In the genomic region with DNA sequence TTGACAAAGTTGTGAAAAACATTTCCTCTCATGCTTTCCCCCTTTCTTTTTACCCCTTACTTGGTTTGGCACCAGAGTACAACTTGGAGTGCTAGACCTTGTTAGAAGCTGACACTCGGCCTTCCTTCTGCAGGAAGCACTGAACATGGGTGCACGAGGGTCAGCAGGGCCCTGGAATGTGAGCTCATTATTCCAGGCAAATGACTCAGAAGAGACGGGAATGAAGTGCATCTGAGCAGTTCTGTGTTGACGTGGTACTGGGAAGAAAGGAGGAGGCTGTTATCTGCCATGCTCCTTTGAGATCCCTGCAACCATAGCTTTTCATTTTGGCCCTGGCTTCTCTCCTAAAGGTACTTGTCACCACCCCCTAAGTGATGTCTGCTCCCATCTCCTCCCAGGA, we compare ENCODE assay signal across 21 mouse cellular contexts. TPM values are rescaled to one million over a fixed set of nuclear protein-coding genes. Genes with fewer than 3 reads are reported as not detected.
A peak's percentile ranks its signal among the peaks of the same experiment; 100 is the strongest.
DNase-seq lines count a peak whose midpoint lies in the region; ATAC-seq lines count a peak whose summit lies in the region.
"Had no signal": no experiment of that assay in that cellular context is flagged by ENCODE, and none has a peak within 500 bp of the region (broad histone marks: within the 10 kb centered on the region; RNA-seq: fewer than 3 reads in every experiment).

No protein-coding gene starts in this region.

- ATAC-seq in kidney, embryonic 16.5 days (ENCODE audit: low FRiP score, low TSS enrichment): no peak
- ATAC-seq: forebrain, embryonic 14.5 days had no signal

- no peaks in the 10 kb centered on the region for H3K36me3 ChIP-seq in kidney, embryonic 16.5 days (ENCODE audit: insufficient read depth, low read length)
- H3K36me3 ChIP-seq: embryonic facial prominence, embryonic 10.5 days; forebrain, embryonic 10.5 days; heart, embryonic 12.5 days; hindbrain, embryonic 10.5 days had no signal

- no peak overlapping the region for H3K4me2 ChIP-seq in kidney, embryonic 16.5 days (replicated peaks; ENCODE audit: low read depth, low read length)
- H3K4me2 ChIP-seq: heart, embryonic 12.5 days; hindbrain, embryonic 14.5 days had no signal

- no peak overlapping the region for H3K27ac ChIP-seq in kidney, embryonic 16.5 days (ENCODE audit: low read length)
- H3K27ac ChIP-seq: embryonic facial prominence, embryonic 10.5 days; forebrain, embryonic 10.5 days; gastrocnemius, adult 2 months; hindbrain, embryonic 10.5 days; hindbrain, embryonic 14.5 days had no signal

- H3K9ac ChIP-seq in kidney, embryonic 16.5 days (replicated peaks; ENCODE audit: low read length): no peak overlapping the region
- H3K9ac ChIP-seq: heart, embryonic 12.5 days; hindbrain, embryonic 14.5 days had no signal

- peak; percentile 32 for DNase-seq in embryo, embryonic 10 days (ENCODE audit: low spot score)
- DNase-seq in embryo, embryonic 10.5 days (ENCODE audit: low spot score): no peak
- DNase-seq in kidney, postnatal 14 days: peak; percentile 18
- peak; percentile 60 for DNase-seq in NIH3T3 (ENCODE audit: low read depth)
- peak; percentile 27 for DNase-seq in retina, embryonic 14.5 days (ENCODE audit: low spot score)
- no peak for DNase-seq in cerebellum, postnatal 25 days
- no peak for DNase-seq in right cerebral cortex, postnatal 4 days
- DNase-seq: adrenal gland, postnatal 10 days; cerebellum, adult 11 months; cerebellum, adult 8-10 months; cerebellum, postnatal 14 days; gastrocnemius, adult 2 months; gastrocnemius, postnatal 25 days had no signal

- H3K4me1 ChIP-seq in kidney, embryonic 16.5 days (ENCODE audit: insufficient read depth, low read length): no peaks in the 10 kb centered on the region
- H3K4me1 ChIP-seq: heart, embryonic 12.5 days; hindbrain, embryonic 10.5 days had no signal

- H3K9me3 ChIP-seq in kidney, embryonic 16.5 days (ENCODE audit: low read length): no peaks in the 10 kb centered on the region
- H3K9me3 ChIP-seq: embryonic facial prominence, embryonic 10.5 days; forebrain, embryonic 10.5 days; heart, embryonic 12.5 days; hindbrain, embryonic 10.5 days had no signal

- no peak overlapping the region for H3K4me3 ChIP-seq in kidney, embryonic 16.5 days (ENCODE audit: low read length)
- H3K4me3 ChIP-seq: embryonic facial prominence, embryonic 10.5 days; erythroblast, embryonic 14.5 days; forebrain, embryonic 10.5 days; gastrocnemius, adult 2 months; heart, embryonic 12.5 days; hindbrain, embryonic 10.5 days had no signal

- 28% methylated on average over 4 of the region's 4 CpGs for WGBS in kidney, embryonic 16.5 days

- H3K27me3 ChIP-seq in kidney, embryonic 16.5 days (ENCODE audit: insufficient read depth, low read length): no peaks in the 10 kb centered on the region
- H3K27me3 ChIP-seq: heart, embryonic 12.5 days had no signal

RNA-seq across cellular contexts. Expression of gene Mrtfb, which starts 10.6 kb away (rescaled TPM):
- polyA plus RNA-seq in kidney, embryonic 16.5 days (2015; fragmentation: Nextera tagmentation; extraction: Ambion mirVana): 18.8 and 23.1 TPM in 2 replicates

Comparison
In these comparisons a context has a peak if more than half of its experiments do, and no peak if none do; other contexts are left out.
1. DNase-seq: peak in embryo, embryonic 10 days (single experiment), kidney, postnatal 14 days (single experiment), NIH3T3 (single experiment) and retina, embryonic 14.5 days (single experiment); none in embryo, embryonic 10.5 days (single experiment), cerebellum, postnatal 25 days (0 of 2) and right cerebral cortex, postnatal 4 days (single experiment).